ENCODE assay signal across 24 mouse cellular contexts in the genomic region with DNA sequence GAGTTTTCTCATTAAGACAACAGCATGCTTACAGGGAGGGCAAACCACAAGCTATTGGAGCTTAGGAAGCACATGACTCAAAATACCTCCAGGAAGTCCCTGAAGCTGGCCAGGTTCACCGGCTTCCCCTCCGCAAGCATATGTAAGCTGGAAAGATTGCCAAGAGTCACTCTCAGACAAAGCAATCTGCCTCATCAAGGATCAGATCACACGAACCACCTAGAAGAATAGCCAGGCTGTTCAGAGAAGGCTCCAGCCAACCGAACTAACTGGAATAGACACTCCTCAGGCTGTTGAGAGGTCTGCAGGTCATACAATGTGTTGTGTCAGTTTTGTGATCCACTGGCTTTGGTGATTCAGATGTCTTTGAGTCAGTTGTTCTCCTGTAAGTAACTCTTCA. TPM values are rescaled to one million over a fixed set of nuclear protein-coding genes. Genes with fewer than 3 reads are reported as not detected.
DNase-seq lines count a peak whose midpoint lies in the region; ATAC-seq and TF ChIP-seq lines count a peak whose summit lies in the region.
"Had no signal": no experiment of that assay in that cellular context is flagged by ENCODE, and none has a peak within 500 bp of the region (broad histone marks: within the 10 kb centered on the region; RNA-seq: fewer than 3 reads in every experiment).

No protein-coding gene starts in this region.

- ATAC-seq in hindbrain, postnatal 0 days = peak; percentile 71
- no peak for ATAC-seq in hindbrain, embryonic 14.5 days (ENCODE audit: low FRiP score)
- ATAC-seq in midbrain, postnatal 0 days (ENCODE audit: low FRiP score) = no peak
- no peak for ATAC-seq in midbrain, embryonic 15.5 days (replicated peaks)
- ATAC-seq: activated CD4-positive, CD25-positive, alpha-beta regulatory T cell, adult 4 months; forebrain, embryonic 13.5 days; forebrain, embryonic 15.5 days; forebrain, postnatal 0 days; Patski had no signal

- no peaks in the 10 kb centered on the region for H3K9me3 ChIP-seq in hindbrain, postnatal 0 days (ENCODE audit: low read length)
- H3K9me3 ChIP-seq in hindbrain, embryonic 14.5 days (ENCODE audit: control insufficient read depth, low read length) = no peaks in the 10 kb centered on the region
- H3K9me3 ChIP-seq in midbrain, postnatal 0 days (ENCODE audit: low read length) = no peaks in the 10 kb centered on the region
- H3K9me3 ChIP-seq in midbrain, embryonic 15.5 days = no peaks in the 10 kb centered on the region
- H3K9me3 ChIP-seq: embryonic facial prominence, embryonic 10.5 days; embryonic facial prominence, embryonic 12.5 days; forebrain, embryonic 13.5 days; forebrain, embryonic 15.5 days had no signal

- H3K4me3 ChIP-seq in hindbrain, postnatal 0 days (ENCODE audit: low read length) = no peak overlapping the region
- H3K4me3 ChIP-seq in hindbrain, embryonic 14.5 days (replicated peaks; ENCODE audit: low read length) = no peak overlapping the region
- no peak overlapping the region for H3K4me3 ChIP-seq in midbrain, postnatal 0 days (ENCODE audit: low read depth, low read length)
- H3K4me3 ChIP-seq in midbrain, embryonic 15.5 days = no peak overlapping the region
- H3K4me3 ChIP-seq: embryonic facial prominence, embryonic 10.5 days; embryonic facial prominence, embryonic 12.5 days; forebrain, embryonic 13.5 days; forebrain, embryonic 15.5 days had no signal

- H3K27me3 ChIP-seq in hindbrain, postnatal 0 days (ENCODE audit: insufficient read depth, low read length) = no peaks in the 10 kb centered on the region
- no peaks in the 10 kb centered on the region for H3K27me3 ChIP-seq in hindbrain, embryonic 14.5 days (ENCODE audit: control insufficient read depth, insufficient read depth, low read length)
- no peaks in the 10 kb centered on the region for H3K27me3 ChIP-seq in midbrain, postnatal 0 days (ENCODE audit: insufficient read depth, low read length)
- no peaks in the 10 kb centered on the region for H3K27me3 ChIP-seq in midbrain, embryonic 15.5 days (replicated peaks)
- H3K27me3 ChIP-seq: embryonic facial prominence, embryonic 12.5 days; forebrain, embryonic 13.5 days; forebrain, embryonic 15.5 days; Patski had no signal

- 74% methylated on average over 4 of the region's 4 CpGs for WGBS in hindbrain, postnatal 0 days
- 76% methylated on average over 4 of the region's 4 CpGs for WGBS in hindbrain, embryonic 14.5 days
- WGBS in midbrain, postnatal 0 days = 84% methylated on average over 4 of the region's 4 CpGs
- 83% methylated on average over 4 of the region's 4 CpGs for WGBS in midbrain, embryonic 15.5 days

- H3K4me2 ChIP-seq in hindbrain, postnatal 0 days (ENCODE audit: low read depth, low read length) = no peak overlapping the region
- no peak overlapping the region for H3K4me2 ChIP-seq in hindbrain, embryonic 14.5 days (replicated peaks)
- H3K4me2 ChIP-seq in midbrain, postnatal 0 days (ENCODE audit: low read depth, low read length, poor library complexity, severe bottlenecking) = no peak overlapping the region
- H3K4me2 ChIP-seq in midbrain, embryonic 15.5 days = no peak overlapping the region
- H3K4me2 ChIP-seq: embryonic facial prominence, embryonic 12.5 days; forebrain, embryonic 13.5 days; forebrain, embryonic 15.5 days had no signal

- peak; percentile 18 to 26 for DNase-seq in cerebellum, postnatal 14 days
- DNase-seq in cerebellum, postnatal 36 days = no peak
- DNase-seq in hindbrain, postnatal 0 days (ENCODE audit: low spot score) = peak; percentile 30
- DNase-seq in hindbrain, embryonic 14.5 days (ENCODE audit: low spot score) = no peak
- DNase-seq in midbrain, postnatal 0 days (ENCODE audit: low spot score) = peak; percentile 35
- DNase-seq in Muller cell, postnatal 12 days (ENCODE audit: inconsistent ontology term) = peak; percentile 77
- DNase-seq in gastrocnemius, postnatal 4 days (ENCODE audit: low spot score in 2 of 2) = no peak
- DNase-seq: adrenal gland, adult 8-10 months; adrenal gland, postnatal 14 days; adrenal gland, postnatal 36 days; cerebellum, adult 11-12 months; cerebellum, adult 2 months; cerebellum, adult 9-10 months; cerebellum, postnatal 25 days; forebrain, postnatal 0 days had no signal

- no peak overlapping the region for H3K9ac ChIP-seq in hindbrain, postnatal 0 days (replicated peaks; ENCODE audit: low read length)
- no peak overlapping the region for H3K9ac ChIP-seq in hindbrain, embryonic 14.5 days
- H3K9ac ChIP-seq in midbrain, postnatal 0 days (replicated peaks; ENCODE audit: low read length, poor library complexity, severe bottlenecking) = no peak overlapping the region
- no peak overlapping the region for H3K9ac ChIP-seq in midbrain, embryonic 15.5 days
- H3K9ac ChIP-seq: embryonic facial prominence, embryonic 12.5 days; forebrain, embryonic 13.5 days; forebrain, embryonic 15.5 days; forebrain, postnatal 0 days had no signal

- no peaks in the 10 kb centered on the region for H3K4me1 ChIP-seq in hindbrain, postnatal 0 days (ENCODE audit: insufficient read depth, low read length)
- H3K4me1 ChIP-seq in hindbrain, embryonic 14.5 days (replicated peaks; ENCODE audit: control insufficient read depth, insufficient read depth, low read length) = no peaks in the 10 kb centered on the region
- H3K4me1 ChIP-seq in midbrain, postnatal 0 days (ENCODE audit: insufficient read depth, low read length) = no peaks in the 10 kb centered on the region
- H3K4me1 ChIP-seq in midbrain, embryonic 15.5 days = no peaks in the 10 kb centered on the region
- H3K4me1 ChIP-seq: embryonic facial prominence, embryonic 10.5 days; embryonic facial prominence, embryonic 12.5 days; forebrain, embryonic 13.5 days; forebrain, embryonic 15.5 days had no signal

- no peak for TF ChIP-seq CTCF in hindbrain, postnatal 0 days (IDR thresholded peaks at IDR 0.05; ENCODE audit: low read depth)
- TF ChIP-seq CTCF in midbrain, postnatal 0 days (IDR thresholded peaks at IDR 0.05) = no peak

- no peak overlapping the region for H3K27ac ChIP-seq in hindbrain, postnatal 0 days
- H3K27ac ChIP-seq in hindbrain, embryonic 14.5 days = no peak overlapping the region
- H3K27ac ChIP-seq in midbrain, postnatal 0 days (ENCODE audit: low read depth, low read length) = no peak overlapping the region
- H3K27ac ChIP-seq in midbrain, embryonic 15.5 days = no peak overlapping the region
- H3K27ac ChIP-seq: embryonic facial prominence, embryonic 10.5 days; embryonic facial prominence, embryonic 12.5 days; forebrain, embryonic 13.5 days; forebrain, embryonic 15.5 days had no signal

- no peaks in the 10 kb centered on the region for H3K36me3 ChIP-seq in hindbrain, postnatal 0 days (ENCODE audit: insufficient read depth, low read length)
- H3K36me3 ChIP-seq in hindbrain, embryonic 14.5 days (replicated peaks; ENCODE audit: control insufficient read depth, insufficient read depth) = no peaks in the 10 kb centered on the region
- peaks cover 6% of the 10 kb centered on the region; the same call in 1 of the 2 replicates for H3K36me3 ChIP-seq in midbrain, postnatal 0 days (ENCODE audit: insufficient read depth, low read length)
- no peaks in the 10 kb centered on the region for H3K36me3 ChIP-seq in midbrain, embryonic 15.5 days (replicated peaks)
- H3K36me3 ChIP-seq: embryonic facial prominence, embryonic 10.5 days; embryonic facial prominence, embryonic 12.5 days; forebrain, embryonic 15.5 days had no signal

RNA-seq across cellular contexts. Expression of a gene that starts 8.3 kb away (rescaled TPM):
- 125 and 134 TPM in 2 replicates for total RNA-seq in hindbrain, postnatal 0 days (2014; rRNA removed)
- polyA plus RNA-seq in hindbrain, postnatal 0 days (2015; fragmentation: Nextera tagmentation; extraction: Ambion mirVana) = 34.0 and 39.3 TPM in 2 replicates
- 74.4 and 83.1 TPM in 2 replicates for polyA plus RNA-seq in hindbrain, embryonic 14.5 days (2014; fragmentation: Nextera tagmentation; extraction: Ambion mirVana)
- 159 and 191 TPM in 2 replicates for total RNA-seq in midbrain, postnatal 0 days (2014; rRNA removed)
- polyA plus RNA-seq in midbrain, postnatal 0 days (2015; fragmentation: Nextera tagmentation; extraction: Ambion mirVana) = 47.8 and 58.0 TPM in 2 replicates
- 49.3 and 57.8 TPM in 2 replicates for polyA plus RNA-seq in midbrain, embryonic 15.5 days (2015; fragmentation: Nextera tagmentation; extraction: Ambion mirVana)
- total RNA-seq in gastrocnemius, postnatal 4 days (2021) = 1 to 10 TPM; 1.2 to 2.5 TPM
- total RNA-seq: MEL had no signal
- polyA plus RNA-seq: C2C12 had no signal

RNA-seq across cellular contexts. Expression of a gene that starts 24.2 kb away (rescaled TPM):
- 13.0 TPM in 2 replicates for total RNA-seq in hindbrain, postnatal 0 days (2014; rRNA removed)
- 8.1 and 8.4 TPM in 2 replicates for polyA plus RNA-seq in hindbrain, postnatal 0 days (2015; fragmentation: Nextera tagmentation; extraction: Ambion mirVana)
- polyA plus RNA-seq in hindbrain, embryonic 14.5 days (2014; fragmentation: Nextera tagmentation; extraction: Ambion mirVana) = 7.3 and 9.9 TPM in 2 replicates
- 11.8 and 25.3 TPM in 2 replicates for total RNA-seq in midbrain, postnatal 0 days (2014; rRNA removed)
- 9.5 and 11.5 TPM in 2 replicates for polyA plus RNA-seq in midbrain, postnatal 0 days (2015; fragmentation: Nextera tagmentation; extraction: Ambion mirVana)
- polyA plus RNA-seq in midbrain, embryonic 15.5 days (2015; fragmentation: Nextera tagmentation; extraction: Ambion mirVana) = 7.0 and 8.6 TPM in 2 replicates
- total RNA-seq in gastrocnemius, postnatal 4 days (2021) = under 1 TPM; 0.08 to 0.15 TPM
- total RNA-seq: MEL had no signal
- polyA plus RNA-seq: C2C12, Patski had no signal

Comparison
In these comparisons a context has a peak if more than half of its experiments do, and no peak if none do; other contexts are left out.
1. DNase-seq: peak in cerebellum, postnatal 14 days (2 of 2), hindbrain, postnatal 0 days (single experiment), midbrain, postnatal 0 days (single experiment) and Muller cell, postnatal 12 days (single experiment); none in cerebellum, postnatal 36 days (0 of 2), hindbrain, embryonic 14.5 days (single experiment) and gastrocnemius, postnatal 4 days (0 of 2).